Mouse (Mus musculus): ENCODE data around the gene Lin54. TPM values are rescaled to one million over a fixed set of nuclear protein-coding genes. Genes with fewer than 3 reads are reported as not detected.

Lin54 gene
- 4.9 and 5.4 TPM in 2 replicates for polyA plus RNA-seq (2012; rRNA removed)

DNA sequence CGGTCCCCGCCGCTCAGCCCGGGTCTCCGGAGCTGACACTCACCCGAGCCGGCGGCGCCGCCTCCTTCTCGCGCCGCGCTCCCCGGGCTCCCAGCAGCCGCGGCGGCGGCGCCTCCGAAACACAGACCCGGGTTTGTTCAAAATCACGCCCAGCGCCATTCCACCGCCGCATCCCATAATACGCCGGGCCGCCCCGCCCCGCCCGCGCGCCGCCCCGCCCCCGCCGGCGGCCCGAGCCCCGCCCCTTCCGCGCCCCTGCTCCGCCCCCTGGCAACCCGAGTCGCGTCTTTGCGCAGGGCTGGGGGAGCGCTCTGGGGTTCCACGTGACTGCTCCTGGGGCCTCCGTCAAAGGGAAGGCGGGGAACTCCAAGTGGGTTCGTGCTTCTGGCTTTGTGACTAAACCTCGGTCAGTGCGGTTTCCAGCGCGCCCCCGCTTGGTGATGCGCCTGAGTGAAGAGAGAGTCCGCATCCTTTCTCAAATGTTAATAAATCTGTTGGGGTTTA is at the start of gene Lin54:
Gene Lin54, minus strand, starts transcription at position 182 of the 504 bp plus-strand sequence.

DNA sequence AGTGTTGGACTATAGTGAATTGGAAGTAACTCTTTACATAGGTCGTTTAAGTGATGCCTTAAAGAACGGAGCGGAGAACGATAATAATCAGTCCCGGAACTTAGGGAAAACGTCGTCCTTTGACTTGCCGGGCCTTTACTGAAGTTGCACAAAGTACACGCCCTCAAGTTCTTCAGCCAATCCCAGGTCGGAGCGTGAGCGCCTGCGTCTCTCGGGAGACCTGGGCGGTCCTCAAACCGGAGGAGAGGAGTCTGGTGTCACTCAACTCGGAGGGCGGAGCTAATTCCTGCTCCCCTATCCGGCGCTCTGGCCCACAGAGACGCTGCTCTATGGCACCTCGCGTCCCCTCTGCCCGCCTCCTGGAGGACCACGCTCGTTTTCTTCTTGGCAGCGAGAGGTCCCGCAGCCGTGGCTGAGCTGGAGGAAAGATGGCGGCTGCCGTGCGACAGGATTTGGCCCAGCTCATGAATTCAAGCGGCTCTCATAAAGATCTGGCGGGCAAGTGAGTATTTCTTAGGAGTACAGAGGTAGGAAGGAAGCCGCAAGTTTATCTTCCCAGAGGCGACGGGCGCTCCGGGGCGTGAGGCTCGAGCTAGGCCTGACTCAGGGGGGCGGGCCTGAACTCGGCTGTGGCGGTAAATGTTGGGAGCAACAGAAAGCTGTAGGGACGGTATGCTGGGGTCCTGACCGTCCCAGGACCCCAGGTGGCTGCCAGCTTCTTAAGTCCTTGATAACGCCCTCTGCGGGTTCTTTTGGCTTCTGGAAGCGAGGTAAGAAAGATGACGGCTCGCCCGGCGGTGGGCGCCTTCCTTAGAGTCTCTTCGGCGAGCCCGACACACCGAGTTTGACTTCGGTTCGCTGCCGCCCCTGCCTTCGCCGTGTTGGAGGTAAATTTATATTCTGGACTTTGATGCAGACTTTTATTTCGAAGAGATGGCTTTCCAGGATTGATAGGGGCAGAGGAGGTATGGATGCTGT is 17.9 kb upstream of the Lin54 start, which contains the start of gene Cops4:
Gene Cops4, plus strand, starts transcription at position 261 of the 978 bp plus-strand sequence.

DNA sequence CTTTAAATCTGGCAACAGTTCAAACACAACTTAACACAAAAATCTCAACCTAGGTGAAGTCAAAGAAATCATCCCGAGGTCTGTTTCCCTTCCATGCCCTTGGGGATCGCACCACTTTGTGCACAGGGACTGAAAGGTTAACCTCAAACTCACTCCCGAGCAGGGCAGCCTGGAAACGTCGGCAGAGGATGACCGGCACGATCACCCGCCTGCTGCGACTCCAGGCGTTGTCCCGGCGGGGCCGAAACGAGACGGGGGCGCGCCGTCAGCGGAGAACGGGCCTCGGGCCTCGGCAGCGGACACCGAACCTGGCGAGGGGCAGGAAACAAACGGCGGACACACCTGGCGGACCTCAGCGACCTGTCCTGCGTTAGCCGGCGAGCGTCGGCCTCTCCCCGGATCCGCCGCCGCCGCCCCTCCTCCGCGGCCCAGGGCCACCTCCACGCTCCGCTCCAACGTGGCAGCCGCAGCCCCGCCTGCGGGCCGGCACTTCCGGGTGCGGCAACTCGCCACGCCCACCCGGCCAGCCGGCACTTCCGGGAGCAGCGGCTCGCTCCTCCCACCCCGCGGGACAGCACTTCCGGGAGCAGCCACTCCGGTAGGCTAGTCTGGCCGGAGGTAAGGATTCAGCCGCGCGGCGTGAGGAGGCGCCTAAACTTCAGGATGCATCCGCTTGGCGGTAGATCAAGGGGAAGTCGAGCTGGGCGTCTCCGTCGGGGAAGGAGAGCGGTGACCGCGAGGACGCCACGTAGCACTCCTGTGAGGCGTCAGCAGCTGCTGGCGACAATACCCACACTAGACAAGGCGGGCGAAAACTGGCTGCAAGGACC is 84.5 kb downstream of the Lin54 start, which contains the start of gene Sec31a:
Gene Sec31a, minus strand, starts transcription at position 474 of the 830 bp plus-strand sequence.

Other genes starting within 250 kb of the Lin54 start
- 63.1 and 75.9 TPM in 2 replicates for gene Sec31a, start 84.4 kb downstream of the Lin54 start, polyA plus RNA-seq (2012; rRNA removed)
- gene Cops4, start 17.7 kb upstream of the Lin54 start, polyA plus RNA-seq (2012; rRNA removed), result 25.1 and 26.3 TPM in 2 replicates
- 142 and 144 TPM in 2 replicates for gene Plac8, start 71.6 kb upstream of the Lin54 start, polyA plus RNA-seq (2012; rRNA removed)
- 29.5 and 29.6 TPM in 2 replicates for gene Coq2, start 174.5 kb upstream of the Lin54 start, polyA plus RNA-seq (2012; rRNA removed)
- gene Hpse, start 219.1 kb upstream of the Lin54 start, polyA plus RNA-seq (2012; rRNA removed), result 2.1 and 2.2 TPM in 2 replicates

Data from liver, embryonic 18 days (tissue).